Mouse (Mus musculus) liver (tissue): ENCODE measurements around the gene Isy1.
A peak's percentile ranks its signal among the peaks of the same experiment; 100 is the strongest.

Experiments
- DNase-seq: peaks from one replicate; pipeline ENCODE4 v3.0.0-alpha.2; 2020; ENCODE audit warnings: mixed read lengths

Isy1 gene

DNA sequence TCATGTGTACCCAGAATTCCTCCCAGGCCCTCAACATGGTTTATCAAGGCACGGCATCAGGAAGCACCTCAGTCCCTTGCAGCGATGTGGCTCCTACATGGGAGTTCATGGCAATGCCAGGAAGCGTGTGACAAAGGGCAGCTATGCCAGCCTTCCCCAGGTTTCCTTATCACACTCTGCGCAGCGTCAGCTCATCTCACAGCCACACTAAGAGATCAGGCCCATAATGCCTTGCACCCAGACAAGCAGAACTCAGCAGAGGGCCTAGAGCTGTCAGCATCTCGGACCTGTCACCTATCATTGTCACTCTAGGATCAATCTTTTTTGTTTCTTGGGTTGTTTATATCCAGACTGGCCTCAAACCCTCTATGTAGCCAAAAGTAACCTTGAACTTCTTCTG is 39.0 kb downstream of the Isy1 start:
- DNase-seq = peak; percentile 54

DNA sequence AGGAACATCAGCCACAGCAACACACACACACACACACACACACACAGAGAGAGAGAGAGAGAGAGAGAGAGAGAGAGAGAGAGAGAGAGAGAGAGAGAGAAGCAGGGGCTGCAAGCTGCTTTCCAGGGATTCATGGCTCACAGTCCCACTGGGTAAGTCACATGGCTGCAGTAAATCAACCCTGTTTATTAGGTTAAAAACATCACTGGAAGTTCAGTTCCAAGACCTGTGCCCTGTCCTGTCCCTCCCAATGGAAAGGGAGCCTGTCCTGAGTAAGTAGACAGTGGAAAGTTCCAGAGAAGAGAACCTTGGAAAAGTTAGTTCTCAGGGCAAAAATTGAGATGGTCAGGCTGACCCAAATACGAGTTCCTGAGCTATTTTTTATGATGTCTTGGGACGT is 41.3 kb downstream of the Isy1 start:
- DNase-seq = no peak

DNA sequence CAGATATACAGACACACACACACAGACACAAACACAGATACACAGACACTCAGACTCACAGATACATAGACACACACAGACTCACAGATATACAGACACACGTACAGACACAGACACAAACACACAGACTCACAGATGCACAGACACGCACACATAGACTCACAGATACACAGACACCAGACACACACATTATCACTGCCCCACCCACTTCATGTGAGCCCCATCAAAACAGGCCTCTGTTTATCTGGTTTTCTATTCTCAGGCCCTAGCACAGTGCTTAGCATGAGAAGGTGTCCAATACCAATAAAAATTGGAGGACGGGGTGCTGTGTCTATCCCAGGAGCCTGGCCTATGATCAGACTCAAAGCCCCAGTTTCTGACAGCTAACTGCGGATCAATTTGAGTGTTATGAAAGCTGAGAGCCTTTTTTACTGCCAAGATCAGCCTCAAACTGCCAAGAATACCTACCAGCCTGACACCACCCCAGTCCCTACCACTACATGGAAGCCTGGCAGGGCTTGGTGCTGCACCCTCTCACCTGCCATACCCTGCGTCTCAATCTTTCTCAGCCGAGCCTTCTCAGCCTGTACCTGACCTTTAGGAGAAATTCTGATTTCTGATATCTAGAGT is 42.2 kb downstream of the Isy1 start:
- peak; percentile 64 for DNase-seq

- DNase-seq = no peak
Observed at GRCm38 (mm10) chr6:87795385-87796150, 43.0 kb downstream of the Isy1 start.

GRCm38 (mm10) chr6:87793821-87794510 is 44.6 kb downstream of the Isy1 start:
- no peak for DNase-seq

DNA sequence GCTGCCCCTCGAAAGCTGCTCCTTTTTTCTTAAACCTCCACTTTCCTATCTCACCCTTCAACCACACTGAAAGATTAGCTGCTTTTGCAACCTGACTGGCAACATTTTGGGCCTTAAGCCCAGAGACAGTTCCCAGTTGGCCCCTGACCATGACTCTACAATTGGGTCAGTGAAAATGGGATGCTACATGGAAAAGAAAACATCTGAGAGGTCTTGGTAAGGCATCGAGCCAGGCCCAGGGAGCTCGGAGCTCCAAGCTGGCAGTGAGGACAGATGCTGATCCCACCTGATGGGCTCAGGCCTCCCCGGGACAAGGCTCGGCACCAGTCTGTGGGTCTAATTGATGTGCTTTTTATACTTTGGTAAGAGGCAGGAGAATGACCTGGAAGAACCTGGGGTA is 46.8 kb downstream of the Isy1 start:
- no peak for DNase-seq

GRCm38 (mm10) chr6:87790779-87791480 is 47.7 kb downstream of the Isy1 start:
- peak; percentile 98 for DNase-seq

DNA sequence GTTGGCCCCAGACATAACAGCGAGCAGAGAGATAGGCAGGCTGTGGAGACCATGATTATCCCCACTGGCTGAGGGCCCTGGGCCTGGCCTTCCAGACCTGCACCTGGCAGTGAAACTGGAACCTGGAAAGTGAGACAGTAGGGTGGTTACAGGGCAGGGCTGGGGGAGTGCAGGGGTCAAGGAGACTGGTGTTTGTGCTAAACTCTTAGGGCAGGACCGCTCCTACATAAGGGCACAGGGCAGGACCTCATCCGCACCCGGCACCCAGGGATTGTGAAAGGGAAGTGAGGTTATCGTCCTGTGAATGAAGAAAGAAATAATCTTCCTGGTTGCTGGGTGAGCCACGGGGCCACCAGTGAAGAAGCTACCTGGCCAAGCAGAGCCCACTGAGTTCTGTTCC is 48.8 kb downstream of the Isy1 start:
- no peak for DNase-seq

DNA sequence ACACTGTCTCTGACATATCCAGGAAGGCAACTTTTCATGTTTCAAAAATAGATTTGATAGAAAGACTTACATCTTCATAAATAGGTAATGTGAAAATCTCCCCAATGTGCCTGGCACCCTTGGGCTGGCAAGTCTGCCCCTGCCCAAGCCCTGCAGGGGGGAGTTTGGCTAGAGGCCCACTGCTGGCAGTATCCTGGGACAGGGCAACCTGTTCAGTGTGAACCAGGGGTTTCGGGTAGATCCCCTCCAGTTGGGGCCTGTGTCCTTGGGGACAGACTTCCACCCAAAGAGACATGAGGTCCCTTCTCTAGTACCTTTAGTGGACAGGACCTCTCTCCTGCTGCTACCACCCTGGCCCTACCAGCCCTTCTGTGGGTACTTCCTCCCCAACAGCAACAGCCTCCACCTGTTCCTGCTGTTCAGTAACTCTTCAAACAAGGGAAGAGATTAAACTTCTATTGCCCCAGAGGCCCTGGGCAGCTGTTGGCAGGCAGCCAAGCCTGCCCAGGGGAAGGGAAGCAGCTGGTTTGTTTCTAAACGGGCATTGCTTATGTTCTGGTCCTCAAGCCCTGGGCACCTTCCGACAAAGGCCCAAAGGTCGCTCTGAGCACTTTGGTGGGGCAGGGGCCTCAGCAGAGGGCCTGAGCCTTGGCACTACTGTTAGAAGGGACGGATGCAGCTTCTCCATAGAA is 49.6 kb downstream of the Isy1 start:
- no peak for DNase-seq

DNA sequence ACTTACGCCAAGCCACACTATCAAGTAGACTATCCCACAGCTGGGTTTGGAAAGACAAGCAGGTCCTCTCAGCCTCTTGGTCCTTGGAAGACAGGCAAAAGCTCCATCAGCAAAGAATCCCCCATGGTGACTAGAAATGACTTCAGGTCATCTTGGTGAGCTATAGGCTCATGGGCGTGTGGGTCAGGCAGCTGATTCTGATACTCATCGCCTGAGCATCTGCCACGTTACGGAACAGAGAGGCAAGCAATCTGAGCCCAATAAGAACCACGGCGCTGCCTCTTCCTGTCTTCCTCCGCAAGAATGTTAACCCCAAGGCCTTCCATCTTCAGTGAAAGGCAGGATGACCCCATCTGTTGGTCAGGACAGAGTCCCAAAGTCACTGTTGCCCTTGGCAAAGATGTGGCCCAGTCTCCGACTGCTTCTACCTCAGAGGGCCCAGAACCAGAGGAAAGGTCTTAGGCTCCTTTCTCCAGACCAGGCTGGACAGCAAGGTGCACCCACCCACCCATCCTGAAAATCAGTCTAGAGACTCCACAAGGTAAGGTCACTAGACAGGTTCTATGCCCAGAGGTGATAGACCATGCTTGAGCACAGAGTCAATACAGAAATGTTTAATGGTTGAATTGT is 50.2 kb downstream of the Isy1 start:
- DNase-seq = no peak

- peak; percentile 43 for DNase-seq
Observed at GRCm38 (mm10) chr6:87787108-87787890, 51.3 kb downstream of the Isy1 start.

GRCm38 (mm10) chr6:87786621-87787020 is 52.0 kb downstream of the Isy1 start:
- no peak for DNase-seq

DNA sequence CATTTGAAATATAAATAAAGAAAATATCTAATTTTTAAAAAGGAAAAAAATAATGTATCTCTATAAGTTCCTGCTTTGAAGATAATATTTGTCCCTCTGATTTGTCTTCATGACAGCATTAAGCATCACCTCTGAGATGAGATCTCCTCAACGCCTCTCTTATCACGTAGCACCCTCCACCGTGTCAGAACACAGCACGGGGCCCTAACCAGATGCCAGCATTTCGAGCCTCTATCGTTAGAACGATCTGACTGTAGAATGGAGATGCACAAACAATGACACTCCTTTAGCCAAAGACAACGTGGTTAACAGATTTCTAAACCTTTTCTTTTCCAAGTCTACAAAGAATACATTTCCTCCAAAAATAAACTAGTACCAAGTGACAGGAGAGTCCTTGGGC is 54.6 kb downstream of the Isy1 start:
- DNase-seq = no peak

GRCm38 (mm10) chr6:87780546-87781301 is 57.9 kb downstream of the Isy1 start:
- DNase-seq = no peak

GRCm38 (mm10) chr6:87779174-87780165 is 59.1 kb downstream of the Isy1 start:
- DNase-seq = no peak

DNA sequence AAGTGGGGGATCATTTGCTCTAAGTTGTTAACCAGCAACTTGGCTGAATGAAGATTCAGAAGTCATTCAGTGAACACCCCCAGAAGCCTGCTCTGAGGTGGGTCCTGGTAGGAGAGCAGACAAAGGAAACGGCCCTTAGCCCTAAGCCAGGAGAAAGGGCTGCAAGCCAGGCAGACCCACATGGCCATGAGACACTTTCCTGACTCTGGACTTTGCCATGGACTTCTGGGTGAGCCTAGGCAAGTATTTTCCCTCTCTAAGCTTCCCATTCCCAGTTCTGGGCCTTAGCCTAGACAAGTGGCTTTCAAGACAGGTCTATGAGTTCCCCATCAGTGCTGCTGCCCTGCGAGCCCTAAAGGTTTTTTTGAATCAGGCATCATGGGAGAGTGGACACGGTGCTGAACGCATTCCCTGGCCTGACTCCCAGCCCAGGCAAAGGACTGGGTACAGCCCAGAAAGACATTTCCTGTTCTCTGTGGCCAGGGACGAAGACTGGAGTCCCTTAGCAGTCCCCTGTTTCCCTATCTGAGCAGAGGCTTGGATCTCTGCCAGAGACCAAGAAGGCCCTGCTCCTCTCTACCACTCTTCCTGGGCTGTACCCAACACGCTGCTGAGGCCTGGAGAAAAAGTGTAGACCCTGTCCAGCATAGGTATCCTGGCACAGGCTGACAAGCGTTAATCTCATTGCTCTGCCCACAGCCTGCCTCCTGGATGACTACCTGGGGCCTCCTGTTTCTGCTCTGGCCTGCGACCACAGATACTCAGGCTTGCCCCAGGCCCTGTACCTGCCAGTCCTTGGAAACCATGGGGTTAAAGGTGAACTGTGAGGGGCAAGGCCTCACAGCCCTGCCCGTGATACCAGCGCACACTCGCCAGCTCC is 60.1 kb downstream of the Isy1 start:
- no peak for DNase-seq

- DNase-seq = no peak
Observed at GRCm38 (mm10) chr6:87777842-87778241, 60.8 kb downstream of the Isy1 start, which contains the start of gene Gp9. Gene Gp9, plus strand, starts transcription at chr6:87778072.

GRCm38 (mm10) chr6:87776663-87777062 is 61.9 kb downstream of the Isy1 start:
- DNase-seq = no peak
